Mouse (Mus musculus): ENCODE data around the gene Mrpl57. TPM values are rescaled to one million over a fixed set of nuclear protein-coding genes. Genes with fewer than 3 reads are reported as not detected.

Gene Mrpl57
- 160 and 163 TPM in 2 replicates for polyA plus RNA-seq (2015; fragmentation: Nextera tagmentation; extraction: Ambion mirVana)

GRCm38 (mm10) chr14:57825788-57826751 lies at the start of gene Mrpl57, which contains the start of gene Ska3:
Gene Mrpl57 (plus strand): TSS chr14:57826234.
Gene Ska3 (minus strand): TSS chr14:57826185.
- H3K36me3 ChIP-seq (replicated peaks; ENCODE audit: insufficient read depth, low read length): peaks cover 13% of the 10 kb centered on the region
- peak within 1 kb of the TSS; percentile 76 for H3K4me3 ChIP-seq (ENCODE audit: low read depth, low read length)
- TF ChIP-seq EP300 (IDR thresholded peaks at IDR 0.05; ENCODE audit: low read depth): peak; percentile 39; the same call in 1 of the 2 replicates
- no peak; the same call in 1 of the 2 replicates for TF ChIP-seq CTCF (IDR thresholded peaks at IDR 0.05; ENCODE audit: low read depth)
- peak within 1 kb of the TSS; percentile 92 for H3K9ac ChIP-seq (replicated peaks)
- no peaks in the 10 kb centered on the region for H3K9me3 ChIP-seq (ENCODE audit: low read length)
- peak within 1 kb of the TSS; percentile 76 for H3K4me2 ChIP-seq (ENCODE audit: low read depth, low read length)
- H3K27ac ChIP-seq (ENCODE audit: low read depth): peak within 1 kb of the TSS; percentile 96
- ATAC-seq: peak; percentile 96
- under 1% methylated on average over 96 of the region's 96 CpGs for WGBS (ENCODE audit: insufficient replicate concordance)
- peak; percentile 94 for DNase-seq
- H3K4me1 ChIP-seq (ENCODE audit: insufficient read depth): peaks cover 11% of the 10 kb centered on the region
- H3K27me3 ChIP-seq (ENCODE audit: insufficient read depth, low read length): no peaks in the 10 kb centered on the region

GRCm38 (mm10) chr14:57787406-57787805 lies 38.6 kb upstream of the Mrpl57 start:
- Histone ChIP-seq H3K36me3 (replicated peaks; ENCODE audit: insufficient read depth, low read length) (no peaks in the 10 kb centered on the region), H3K4me1 (ENCODE audit: insufficient read depth) (no peaks in the 10 kb centered on the region), H3K9me3 (ENCODE audit: low read length) (no peaks in the 10 kb centered on the region), H3K4me3 (ENCODE audit: low read depth, low read length) (no peak overlapping the region), H3K9ac (replicated peaks) (no peak overlapping the region), H3K27me3 (ENCODE audit: insufficient read depth, low read length) (no peaks in the 10 kb centered on the region), H3K27ac (ENCODE audit: low read depth) (no peak overlapping the region), H3K4me2 (ENCODE audit: low read depth, low read length) (no peak overlapping the region)
- no peak for ATAC-seq
- no peak for DNase-seq
- WGBS (ENCODE audit: insufficient replicate concordance): 70% methylated on average over 4 of the region's 4 CpGs
- TF ChIP-seq EP300 (IDR thresholded peaks at IDR 0.05; ENCODE audit: low read depth) (no peak), CTCF (IDR thresholded peaks at IDR 0.05; ENCODE audit: low read depth) (no peak)

GRCm38 (mm10) chr14:57789311-57789710 lies 36.7 kb upstream of the Mrpl57 start:
- ATAC-seq (no peak), DNase-seq (no peak)
- TF ChIP-seq EP300 (IDR thresholded peaks at IDR 0.05; ENCODE audit: low read depth): no peak
- no peak for TF ChIP-seq CTCF (IDR thresholded peaks at IDR 0.05; ENCODE audit: low read depth)
- no peaks in the 10 kb centered on the region for H3K4me1 ChIP-seq (ENCODE audit: insufficient read depth)
- H3K4me3 ChIP-seq (ENCODE audit: low read depth, low read length): no peak overlapping the region
- H3K9me3 ChIP-seq (ENCODE audit: low read length): no peaks in the 10 kb centered on the region
- no peaks in the 10 kb centered on the region for H3K27me3 ChIP-seq (ENCODE audit: insufficient read depth, low read length)
- H3K9ac ChIP-seq (replicated peaks): no peak overlapping the region
- H3K36me3 ChIP-seq (replicated peaks; ENCODE audit: insufficient read depth, low read length): no peaks in the 10 kb centered on the region
- H3K27ac ChIP-seq (ENCODE audit: low read depth): no peak overlapping the region
- no peak overlapping the region for H3K4me2 ChIP-seq (ENCODE audit: low read depth, low read length)
- 57% methylated on average over 2 of the region's 2 CpGs for WGBS (ENCODE audit: insufficient replicate concordance)

GRCm38 (mm10) chr14:57789759-57790158 lies 36.3 kb upstream of the Mrpl57 start:
- no peaks in the 10 kb centered on the region for H3K4me1 ChIP-seq (ENCODE audit: insufficient read depth)
- H3K9ac ChIP-seq (replicated peaks): no peak overlapping the region
- H3K4me2 ChIP-seq (ENCODE audit: low read depth, low read length): no peak overlapping the region
- 76% methylated on average over 9 of the region's 9 CpGs for WGBS (ENCODE audit: insufficient replicate concordance)
- ATAC-seq: no peak
- no peak overlapping the region for H3K27ac ChIP-seq (ENCODE audit: low read depth)
- no peaks in the 10 kb centered on the region for H3K27me3 ChIP-seq (ENCODE audit: insufficient read depth, low read length)
- DNase-seq: no peak
- no peak for TF ChIP-seq CTCF (IDR thresholded peaks at IDR 0.05; ENCODE audit: low read depth)
- H3K4me3 ChIP-seq (ENCODE audit: low read depth, low read length): no peak overlapping the region
- H3K36me3 ChIP-seq (replicated peaks; ENCODE audit: insufficient read depth, low read length): no peaks in the 10 kb centered on the region
- H3K9me3 ChIP-seq (ENCODE audit: low read length): no peaks in the 10 kb centered on the region

GRCm38 (mm10) chr14:57791171-57791570 lies 34.9 kb upstream of the Mrpl57 start:
- Histone ChIP-seq H3K27ac (ENCODE audit: low read depth) (no peak overlapping the region), H3K4me1 (ENCODE audit: insufficient read depth) (no peaks in the 10 kb centered on the region), H3K4me2 (ENCODE audit: low read depth, low read length) (no peak overlapping the region), H3K4me3 (ENCODE audit: low read depth, low read length) (no peak overlapping the region), H3K9ac (replicated peaks) (no peak overlapping the region), H3K36me3 (replicated peaks; ENCODE audit: insufficient read depth, low read length) (no peaks in the 10 kb centered on the region), H3K9me3 (ENCODE audit: low read length) (no peaks in the 10 kb centered on the region), H3K27me3 (ENCODE audit: insufficient read depth, low read length) (no peaks in the 10 kb centered on the region)
- no peak for DNase-seq
- no peak for ATAC-seq
- WGBS (ENCODE audit: insufficient replicate concordance): 63% methylated on average over 4 of the region's 4 CpGs
- TF ChIP-seq EP300 (IDR thresholded peaks at IDR 0.05; ENCODE audit: low read depth) (no peak), CTCF (IDR thresholded peaks at IDR 0.05; ENCODE audit: low read depth) (no peak)

GRCm38 (mm10) chr14:57797551-57797950 lies 28.5 kb upstream of the Mrpl57 start:
- DNase-seq: peak; percentile 23
- H3K4me1 ChIP-seq (ENCODE audit: insufficient read depth): peaks cover 11% of the 10 kb centered on the region
- 0 out of 2 replicates have a peak, but pooled peaks have one; percentile 4 for ATAC-seq
- no peaks in the 10 kb centered on the region for H3K27me3 ChIP-seq (ENCODE audit: insufficient read depth, low read length)
- peak; percentile 45; the same call in 1 of the 2 replicates for TF ChIP-seq CTCF (IDR thresholded peaks at IDR 0.05; ENCODE audit: low read depth)
- TF ChIP-seq EP300 (IDR thresholded peaks at IDR 0.05; ENCODE audit: low read depth): no peak
- H3K4me3 ChIP-seq (ENCODE audit: low read depth, low read length): peak overlapping the region; percentile 89
- 14% methylated on average over 7 of the region's 7 CpGs for WGBS (ENCODE audit: insufficient replicate concordance)
- H3K9me3 ChIP-seq (ENCODE audit: low read length): no peaks in the 10 kb centered on the region
- peak overlapping the region; percentile 69 for H3K27ac ChIP-seq (ENCODE audit: low read depth)
- H3K36me3 ChIP-seq (replicated peaks; ENCODE audit: insufficient read depth, low read length): peaks cover 23% of the 10 kb centered on the region
- peak overlapping the region; percentile 52; the same call in 1 of the 2 replicates for H3K9ac ChIP-seq (replicated peaks)
- peak overlapping the region; percentile 95 for H3K4me2 ChIP-seq (ENCODE audit: low read depth, low read length)

Data from liver, postnatal 0 days (tissue).